Mouse (Mus musculus): ENCODE results near the gene Dnajc14.

DNA sequence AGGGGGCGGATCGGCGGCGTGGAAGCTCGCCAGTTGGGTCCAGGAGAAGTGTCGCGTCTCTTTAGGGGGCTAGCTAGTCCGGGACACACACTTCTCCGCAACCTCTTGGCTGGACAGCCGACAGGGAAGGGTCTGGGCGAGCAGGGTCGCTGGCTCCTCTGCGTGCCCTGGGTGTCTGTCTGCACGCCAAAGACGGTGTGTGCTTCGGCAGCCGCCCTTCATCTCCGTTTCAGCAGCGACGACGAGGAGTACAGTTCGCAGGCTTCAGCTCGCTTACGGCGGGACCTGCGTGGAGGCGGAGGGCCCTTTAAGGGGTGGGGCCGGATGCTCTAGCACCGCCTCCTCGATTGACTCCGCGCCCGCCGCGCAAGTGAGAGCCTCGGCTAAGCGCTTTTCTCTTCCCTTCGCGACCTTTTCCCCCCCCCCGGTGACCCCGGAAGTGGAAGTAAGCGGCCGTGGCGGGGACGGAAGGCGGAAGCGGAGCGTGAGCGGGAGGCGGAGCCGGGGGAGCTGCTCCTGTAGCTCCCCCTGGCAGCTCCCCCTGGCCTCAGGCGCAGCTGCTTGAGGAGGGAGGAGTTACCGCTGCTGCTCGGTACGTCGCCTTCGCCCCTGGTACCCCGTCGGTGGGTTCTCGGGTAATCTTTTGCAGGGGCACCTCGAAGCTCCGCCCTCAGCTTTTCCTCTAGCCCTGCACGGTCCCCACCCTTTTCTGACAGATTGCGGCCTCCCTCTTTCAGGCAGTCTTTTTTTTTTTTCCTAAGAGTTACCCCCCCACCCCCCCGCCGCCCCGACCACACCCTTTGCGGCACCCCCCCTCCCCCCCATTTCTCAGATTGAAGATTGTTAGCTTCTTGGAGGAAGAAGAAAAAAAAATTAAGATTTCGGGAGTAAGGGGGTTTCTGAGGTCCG is 1.5 kb downstream of the Dnajc14 start:
- TF ChIP-seq CTCF (IDR thresholded peaks at IDR 0.05; ENCODE audit: borderline replicate concordance, extremely low read depth, insufficient read depth, insufficient read length) (no peak), POLR2A (IDR thresholded peaks at IDR 0.05; ENCODE audit: borderline replicate concordance, extremely low read depth, insufficient read depth, insufficient read length, poor library complexity, severe bottlenecking) (peak; percentile 33; the same call in 1 of the 2 replicates)

All from brain, embryonic 14.5 days (tissue).